Mouse (Mus musculus): ENCODE data around the gene Dpep3.

GRCm38 (mm10) chr8:105996359-105996758 lies 17.1 kb upstream of the Dpep3 start:
- TF ChIP-seq EP300 (IDR thresholded peaks at IDR 0.05; ENCODE audit: insufficient read depth, low read depth, low read length) (no peak), CTCF (IDR thresholded peaks at IDR 0.05) (no peak), POLR2A (IDR thresholded peaks at IDR 0.05; ENCODE audit: insufficient read depth, low read depth, low read length) (no peak)
